Mouse (Mus musculus) myocyte (in vitro differentiated cells): ENCODE measurements at regions not wholly inside any gene's neighbourhood (a gene's known extent, or its start where the extent isn't known, plus 50 kb on each side); places are given as distances from the start of the nearest gene placed in this dataset.

Experiments
- CEBPB ChIP-seq: IDR thresholded peaks from 2 replicates; pipeline ENCODE4 v1.6.1; 2011; ENCODE audit warnings: mild to moderate bottlenecking, moderate library complexity; ENCODE audit not compliant: poor library complexity, insufficient read depth, severe bottlenecking
- MYOD1 ChIP-seq, 3 experiments: IDR thresholded peaks; one replicate each; pipeline ENCODE4 v1.6.1; 2011; ENCODE audit warnings: control low read depth in 2 of 3, low read depth in 2 of 3, mild to moderate bottlenecking in 2 of 3, moderate library complexity in 1 of 3; ENCODE audit not compliant: insufficient read length in 2 of 3, control insufficient read depth in 1 of 3
- POLR2A ChIP-seq: IDR thresholded peaks from one replicate; pipeline ENCODE4 v1.6.1; 2011; ENCODE audit warnings: low read depth, mild to moderate bottlenecking, control low read depth, moderate library complexity; ENCODE audit not compliant: insufficient read length
- TCF12 ChIP-seq: IDR thresholded peaks from one replicate; pipeline ENCODE4 v1.6.1; 2011; ENCODE audit warnings: mild to moderate bottlenecking, control low read depth; ENCODE audit not compliant: poor library complexity, insufficient read depth, severe bottlenecking
- USF1 ChIP-seq: IDR thresholded peaks from one replicate; pipeline ENCODE4 v1.6.1; 2011; ENCODE audit warnings: low read depth, mild to moderate bottlenecking, control low read depth, moderate library complexity

- TF ChIP-seq MYOD1 (IDR thresholded peaks at IDR 0.05; ENCODE audit: control insufficient read depth in 1 of 3, insufficient read length in 2 of 3, low read depth in 2 of 3): no peak
- no peak for TF ChIP-seq CEBPB
- TF ChIP-seq TCF12: no peak
- no peak for TF ChIP-seq USF1
- TF ChIP-seq POLR2A: peak; percentile 52
These were observed 261.5 kb downstream of the Fzd1 start for GRCm38 (mm10) chr5:4496132-4496906.
